Mouse (Mus musculus) cerebellum, adult 8-10 months (tissue): ENCODE data around the gene Fam8a1.
A peak's percentile ranks its signal among the peaks of the same experiment; 100 is the strongest.

Experiments used
- DNase-seq: peaks from one replicate; pipeline ENCODE4 v3.0.0; 2022

The Fam8a1 gene

GRCm38 (mm10) chr13:46669048-46669619, at the start of gene Fam8a1:
Gene Fam8a1, plus strand, starts transcription at chr13:46669522.
- DNase-seq: peak; percentile 92

GRCm38 (mm10) chr13:46619633-46620032, 49.7 kb upstream of the Fam8a1 start:
- DNase-seq: no peak

- no peak for DNase-seq
Measured at GRCm38 (mm10) chr13:46620964-46621757, 48.2 kb upstream of the Fam8a1 start.

- no peak for DNase-seq
Measured at GRCm38 (mm10) chr13:46626608-46627007, 42.7 kb upstream of the Fam8a1 start.

GRCm38 (mm10) chr13:46627841-46628240, 41.5 kb upstream of the Fam8a1 start:
- DNase-seq: no peak

- DNase-seq: no peak
Measured at GRCm38 (mm10) chr13:46629391-46629790, 39.9 kb upstream of the Fam8a1 start.

- no peak for DNase-seq
Measured at GRCm38 (mm10) chr13:46632796-46633195, 36.5 kb upstream of the Fam8a1 start.

- DNase-seq: peak; percentile 11
Measured at GRCm38 (mm10) chr13:46633320-46634132, 35.8 kb upstream of the Fam8a1 start.

- no peak for DNase-seq
Measured at GRCm38 (mm10) chr13:46634133-46634488, 35.2 kb upstream of the Fam8a1 start.

GRCm38 (mm10) chr13:46640608-46641468, 28.5 kb upstream of the Fam8a1 start:
- DNase-seq: no peak

GRCm38 (mm10) chr13:46642318-46642717, 27.0 kb upstream of the Fam8a1 start:
- DNase-seq: no peak

- no peak for DNase-seq
Measured at GRCm38 (mm10) chr13:46644175-46644574, 25.1 kb upstream of the Fam8a1 start.

- no peak for DNase-seq
Measured at GRCm38 (mm10) chr13:46645476-46645875, 23.8 kb upstream of the Fam8a1 start.

GRCm38 (mm10) chr13:46651853-46652252, 17.5 kb upstream of the Fam8a1 start:
- no peak for DNase-seq

GRCm38 (mm10) chr13:46652671-46653070, 16.7 kb upstream of the Fam8a1 start:
- no peak for DNase-seq

GRCm38 (mm10) chr13:46653671-46654070, 15.7 kb upstream of the Fam8a1 start:
- no peak for DNase-seq

GRCm38 (mm10) chr13:46654566-46654965, 14.8 kb upstream of the Fam8a1 start:
- no peak for DNase-seq

GRCm38 (mm10) chr13:46659211-46659610, 10.1 kb upstream of the Fam8a1 start:
- no peak for DNase-seq

- DNase-seq: no peak
Measured at GRCm38 (mm10) chr13:46663461-46663964, 5.8 kb upstream of the Fam8a1 start.

- DNase-seq: no peak
Measured at GRCm38 (mm10) chr13:46669620-46670271, 424 bp downstream of the Fam8a1 start.

GRCm38 (mm10) chr13:46670514-46670913, 1.2 kb downstream of the Fam8a1 start:
- DNase-seq: no peak

- peak; percentile 31 for DNase-seq
Measured at GRCm38 (mm10) chr13:46674601-46675000, 5.3 kb downstream of the Fam8a1 start.
